Mouse (Mus musculus) adrenal gland, postnatal 10 days (tissue): ENCODE measurements around the gene Cyp4f14. TPM values are rescaled to one million over a fixed set of nuclear protein-coding genes. Genes with fewer than 3 reads are reported as not detected.

Experiments used
- DNase-seq: peaks from one replicate; pipeline ENCODE4 v3.0.0; 2021; ENCODE audit warnings: mixed read lengths
- long read RNA-seq, 2 experiments: library from polyadenylated mRNA; stranded (forward); transcript quantifications; one replicate each; pipeline ENCODE4 v2.0.0; 2021
- total RNA-seq, 2 experiments: library from RNA; stranded (reverse); gene quantifications; 2 replicates each; pipeline ENCODE4 v1.2.3; 2021

Cyp4f14 gene
- 1 to 10 TPM; 2.0 to 2.1 TPM for total RNA-seq
- long read RNA-seq, experiment 1, partial matches to known transcripts = 0 of 1 reads
- long read RNA-seq, experiment 1, other reads (novel, unspliced or antisense) = 1 of 1 reads
- long read RNA-seq, experiment 2 = 0 reads

DNA sequence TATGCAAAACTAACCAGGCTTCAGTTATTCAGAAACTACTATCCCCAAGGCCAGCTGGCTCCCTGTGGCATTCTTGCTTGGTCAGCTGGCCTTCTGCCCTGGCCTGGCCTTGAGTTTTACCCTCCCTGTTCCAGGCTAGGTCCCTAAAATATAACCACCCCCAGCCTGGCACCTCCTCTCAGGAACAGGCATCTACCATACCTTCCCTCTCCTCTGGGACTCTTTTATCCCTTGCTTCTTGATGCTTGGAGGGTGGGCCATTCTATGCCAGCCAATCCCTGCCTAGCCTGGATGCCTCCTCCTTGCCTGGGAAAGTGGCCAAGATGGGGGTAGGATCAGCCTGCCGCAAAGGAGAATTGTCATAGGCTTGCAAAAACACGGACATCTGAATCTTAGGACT is at the start of gene Cyp4f14:
Gene Cyp4f14 (minus strand): TSS at position 212 of the 400 bp plus-strand sequence.
- DNase-seq = peak; percentile 78

GRCm38 (mm10) chr17:32965623-32966290 is 48.6 kb upstream of the Cyp4f14 start, which contains the start of gene Zfp472:
TSS of gene Zfp472 (plus strand) at chr17:32965814.
- DNase-seq = peak; percentile 93

DNA sequence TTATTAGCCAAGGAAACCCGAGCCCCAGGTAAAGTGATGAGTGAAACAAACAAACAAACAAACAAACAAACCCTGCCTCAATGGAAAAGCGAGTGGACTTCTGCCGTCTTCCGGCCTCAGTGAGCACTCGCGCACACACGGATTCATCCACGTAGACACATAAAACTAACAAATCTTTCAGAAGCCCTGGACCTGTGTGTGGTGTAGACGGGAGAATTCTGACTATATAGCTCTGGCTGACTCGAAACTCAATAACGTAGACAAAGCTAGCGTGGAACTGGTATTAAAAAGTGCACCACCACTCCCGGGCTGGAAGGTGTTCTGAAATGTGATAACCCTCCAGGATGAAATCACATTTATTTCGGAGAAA is 48.1 kb upstream of the Cyp4f14 start:
- no peak for DNase-seq

DNA sequence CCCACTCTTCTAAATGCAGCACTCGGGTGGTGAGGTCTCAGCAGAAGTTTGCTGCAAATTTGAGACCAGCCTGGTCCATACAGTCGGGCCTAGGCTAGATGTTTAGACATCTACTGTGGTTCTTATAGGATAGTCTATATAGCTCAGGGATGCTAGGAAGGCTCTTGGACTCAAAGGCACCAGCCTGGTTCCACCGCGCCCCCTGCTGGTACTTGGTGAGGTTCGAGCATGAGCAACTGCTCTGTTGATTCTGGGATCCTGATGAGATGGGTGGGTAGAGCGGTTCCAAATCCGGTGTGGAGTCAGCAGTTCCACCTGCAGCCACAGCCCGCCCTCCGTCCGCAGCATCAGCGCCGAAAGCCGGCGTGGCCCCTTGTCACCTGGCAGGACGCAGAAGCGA is 34.3 kb upstream of the Cyp4f14 start:
- DNase-seq = peak; percentile 93

DNA sequence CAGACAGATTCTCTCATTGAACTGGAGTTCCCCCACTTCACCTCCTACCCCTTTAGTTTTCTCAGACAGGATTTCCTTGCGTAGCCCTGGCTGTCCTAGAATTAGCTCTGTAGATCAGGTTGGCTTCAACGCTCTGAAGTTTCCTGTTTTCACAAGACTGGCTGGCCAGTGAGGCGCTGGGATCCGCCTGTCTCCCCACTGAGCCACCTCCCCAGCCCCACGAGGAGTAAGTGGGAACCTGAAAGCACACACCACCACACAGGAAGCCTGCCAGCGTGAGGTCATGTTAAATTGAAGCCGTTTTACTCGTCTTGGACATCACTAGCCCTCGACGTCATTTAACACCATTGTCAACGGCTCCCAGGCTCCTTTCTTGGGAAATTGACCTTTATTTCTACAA is 33.9 kb upstream of the Cyp4f14 start:
- DNase-seq = no peak

DNA sequence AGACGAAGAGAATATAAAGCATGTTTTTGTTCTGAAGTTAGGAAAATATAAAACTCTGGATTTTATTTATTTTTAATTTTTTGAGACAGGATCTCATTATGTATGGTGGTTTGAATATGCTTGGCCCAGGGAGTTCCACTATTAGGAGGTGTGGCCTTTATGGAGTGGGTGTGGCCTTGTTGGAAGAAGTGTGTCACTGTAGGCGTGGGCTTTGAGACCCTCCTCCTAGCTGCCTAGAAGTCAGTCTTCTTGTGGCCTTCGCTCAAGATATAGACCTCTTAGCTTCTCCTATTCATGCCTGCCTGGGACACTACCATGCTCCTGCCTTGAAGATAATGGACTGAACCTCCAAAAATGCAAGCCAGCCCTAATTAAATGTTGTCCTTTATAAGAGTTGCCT is 33.0 kb upstream of the Cyp4f14 start:
- DNase-seq = no peak

- peak; percentile 100 for DNase-seq
Observed at GRCm38 (mm10) chr17:32947215-32947914, 30.2 kb upstream of the Cyp4f14 start, which contains the start of gene Cyp4f13. TSS of gene Cyp4f13 (minus strand) at chr17:32947402.

- no peak for DNase-seq
Observed at GRCm38 (mm10) chr17:32946716-32947115, 29.6 kb upstream of the Cyp4f14 start.

GRCm38 (mm10) chr17:32944402-32945035 is 27.4 kb upstream of the Cyp4f14 start:
- no peak for DNase-seq

DNA sequence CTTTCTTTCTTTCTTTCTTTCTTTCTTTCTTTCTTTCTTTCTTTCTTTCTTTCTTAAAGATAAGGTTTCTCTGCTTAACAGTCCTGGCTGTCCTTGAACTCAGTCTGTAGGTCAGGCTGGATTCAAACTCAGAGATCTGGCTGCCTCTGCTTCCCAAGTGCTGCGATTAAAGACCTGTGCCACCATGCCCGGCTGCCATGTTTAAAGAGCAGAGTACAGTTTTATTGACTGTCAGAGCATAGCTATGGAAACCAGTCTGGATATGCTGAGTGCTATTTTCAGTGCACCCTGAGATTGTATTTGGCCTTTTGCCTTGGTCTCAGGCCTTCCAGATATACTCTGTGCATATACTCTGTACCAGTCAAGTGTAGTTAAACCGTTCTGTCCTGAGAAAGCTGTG is 26.5 kb upstream of the Cyp4f14 start:
- no peak for DNase-seq

GRCm38 (mm10) chr17:32939831-32940230 is 22.7 kb upstream of the Cyp4f14 start:
- no peak for DNase-seq

GRCm38 (mm10) chr17:32927803-32928202 is 10.7 kb upstream of the Cyp4f14 start:
- no peak for DNase-seq

GRCm38 (mm10) chr17:32924658-32925312 is 7.6 kb upstream of the Cyp4f14 start:
- peak; percentile 86 for DNase-seq

- DNase-seq = no peak
Observed at GRCm38 (mm10) chr17:32923681-32924080, 6.5 kb upstream of the Cyp4f14 start.

DNA sequence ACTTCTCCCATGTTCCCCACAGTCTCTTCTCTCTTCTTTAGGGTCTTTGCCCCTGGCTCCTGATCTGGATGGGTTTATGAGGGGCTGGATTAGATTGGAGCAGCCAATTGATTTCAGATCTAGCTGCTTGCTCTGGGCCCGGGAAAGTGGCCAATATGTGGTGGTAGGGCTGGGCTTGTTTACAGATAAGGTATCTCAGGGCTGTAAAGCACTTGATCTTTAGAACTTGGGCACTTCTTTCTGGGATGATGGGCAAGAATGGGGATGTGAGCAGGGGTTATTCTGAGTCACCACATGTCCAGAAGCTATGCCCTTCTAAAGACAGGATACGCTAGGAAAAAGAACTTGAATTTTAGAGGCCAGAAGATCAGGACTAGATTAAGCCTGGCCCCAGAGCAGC is 2.0 kb upstream of the Cyp4f14 start:
- no peak for DNase-seq

- DNase-seq = no peak
Observed at GRCm38 (mm10) chr17:32916075-32916474, 1.1 kb downstream of the Cyp4f14 start.

GRCm38 (mm10) chr17:32906172-32906571 is 11.0 kb downstream of the Cyp4f14 start:
- DNase-seq = no peak

DNA sequence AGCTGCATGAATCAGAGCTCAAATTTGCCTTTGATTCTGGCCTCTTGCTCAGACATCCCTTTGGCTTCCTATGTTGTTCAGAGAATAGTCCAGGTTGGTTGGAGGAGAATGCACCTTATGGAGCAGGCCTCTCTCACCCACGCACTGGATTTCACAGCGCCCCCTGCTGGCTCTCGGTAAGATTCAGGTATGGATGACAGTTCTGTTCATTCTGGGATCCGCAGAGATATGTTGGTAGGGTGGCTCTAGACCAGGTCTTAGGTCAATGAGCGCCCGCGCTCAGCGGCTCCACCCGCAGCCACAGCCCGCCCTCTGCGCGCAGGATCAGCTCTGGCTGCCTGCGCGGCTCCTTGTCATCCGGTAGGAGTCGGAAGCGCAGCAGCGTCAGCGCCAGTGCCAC is 11.9 kb downstream of the Cyp4f14 start:
- peak; percentile 75 for DNase-seq

DNA sequence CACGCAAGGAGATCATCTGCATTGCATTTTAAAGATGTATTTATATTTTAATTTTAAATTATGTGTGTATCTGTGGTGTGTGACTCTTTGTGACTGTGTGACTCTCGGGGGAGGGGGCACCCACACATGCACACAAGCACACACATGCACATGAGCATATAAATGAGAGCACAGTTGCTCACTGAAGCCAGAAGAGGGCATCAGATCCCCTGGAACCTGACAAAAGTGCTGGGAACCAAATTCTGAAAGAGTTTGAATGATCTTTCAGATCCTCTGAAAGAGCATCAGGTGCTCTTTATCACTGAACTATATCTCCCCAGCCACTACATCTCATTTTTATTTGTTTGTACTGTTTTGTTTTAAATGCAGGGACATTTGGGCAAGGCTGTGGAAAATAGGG is 12.7 kb downstream of the Cyp4f14 start:
- DNase-seq = no peak

GRCm38 (mm10) chr17:32901751-32902525 is 15.2 kb downstream of the Cyp4f14 start:
- no peak for DNase-seq

DNA sequence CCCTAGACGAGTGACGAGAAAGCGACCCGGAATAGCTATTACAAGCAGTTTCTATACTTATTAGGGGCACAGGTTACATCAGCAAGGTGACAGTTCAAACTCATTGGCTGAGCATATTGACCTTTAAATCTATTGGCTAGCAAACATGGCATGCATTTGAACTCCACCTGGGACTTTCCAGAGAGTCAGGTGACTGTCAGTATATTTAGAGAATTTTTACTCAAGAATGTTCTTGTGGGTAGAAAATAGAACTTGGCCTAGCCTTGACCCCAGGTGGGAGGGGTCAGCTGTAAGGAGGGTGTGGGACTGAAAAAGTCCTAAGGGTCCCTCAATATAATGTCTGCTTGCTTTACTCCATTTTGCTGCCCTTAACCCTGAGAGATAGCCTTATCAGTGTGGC is 21.7 kb downstream of the Cyp4f14 start:
- DNase-seq = no peak

DNA sequence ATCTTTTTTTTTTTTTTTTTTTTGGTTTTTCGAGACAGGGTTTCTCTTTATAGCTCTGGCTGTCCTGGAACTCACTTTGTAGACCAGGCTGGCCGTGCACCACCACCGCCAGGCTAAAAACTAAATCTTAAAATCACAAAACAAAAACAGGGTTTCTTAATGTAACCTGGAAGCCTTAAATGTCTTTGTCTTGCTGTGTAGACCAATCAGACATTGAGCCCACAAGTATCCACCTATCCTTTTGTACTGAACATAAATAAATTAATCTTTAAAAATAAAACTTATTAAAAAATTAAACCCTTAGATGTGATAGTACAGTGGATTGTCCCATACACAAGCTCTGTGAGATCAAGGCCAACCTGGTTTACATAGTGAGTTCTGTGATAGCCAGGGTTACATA is 23.2 kb downstream of the Cyp4f14 start:
- DNase-seq = no peak
